Mouse (Mus musculus) left cerebral cortex, adult 2 months (tissue): Measurements from ENCODE around the gene Mlip. TPM values are rescaled to one million over a fixed set of nuclear protein-coding genes. Genes with fewer than 3 reads are reported as not detected.

ENCODE experiments used
- DNase-seq, 2 experiments: peaks; one replicate each; pipeline ENCODE4 v3.0.0; 2021 to 2022; ENCODE audit warnings: low spot score in 2 of 2, mixed read lengths in 1 of 2; ENCODE audit errors: extremely low spot score in 1 of 2
- H3K27ac ChIP-seq: fragments of 200-600 bp; 2 replicates; pipeline ENCODE4 v1.8.1; 2022
- H3K4me3 ChIP-seq: fragments of 200-600 bp; 2 replicates; pipeline ENCODE4 v1.8.1; 2022
- CTCF ChIP-seq: fragments of 200-600 bp; IDR thresholded peaks from 2 replicates; pipeline ENCODE4 v1.8.1; 2022; ENCODE audit warnings: antibody characterized with exemption, mild to moderate bottlenecking, moderate library complexity
- intact Hi-C: fragments of 180-260 bp; cut with DNase I; formaldehyde crosslinking; loops from one replicate; pipeline ENCODE4 v1.15.1; 2025
- total RNA-seq, 2 experiments: library from RNA; stranded (reverse); gene quantifications; 2 replicates each; pipeline ENCODE4 v1.2.3; 2021

Gene Mlip
- total RNA-seq, 2 experiments from 2014 or later, result 133 to 136 TPM

GRCm38 (mm10) chr9:77340159-77340862 lies 12.5 kb downstream of the Mlip start:
- intact Hi-C loops, result loop anchor here (1.0 to 5.0 kb wide), 2 partner anchors 63 to 88 kb away; no protein-coding TSS in a partner anchor
- peak in 1 of 2 experiments; percentile 15 for DNase-seq
- TF ChIP-seq CTCF, result no peak
- Histone ChIP-seq H3K27ac (peak overlapping the region; percentile 94), H3K4me3 (peak overlapping the region; percentile 42)

- peak in 1 of 2 experiments; percentile 12 for DNase-seq
- H3K27ac ChIP-seq, result peak overlapping the region; percentile 94
- H3K4me3 ChIP-seq, result peak overlapping the region; percentile 42
- intact Hi-C loops, result loop anchor here (1.0 to 5.0 kb wide), 2 partner anchors 62 to 87 kb away; no protein-coding TSS in a partner anchor
- no peak for TF ChIP-seq CTCF
These were observed 13.1 kb downstream of the Mlip start for GRCm38 (mm10) chr9:77339571-77340148.

GRCm38 (mm10) chr9:77335370-77335769 lies 17.4 kb downstream of the Mlip start:
- no peak overlapping the region for H3K27ac ChIP-seq
- intact Hi-C loops, result no loop called here
- DNase-seq, result no peak
- TF ChIP-seq CTCF, result no peak
- no peak overlapping the region for H3K4me3 ChIP-seq

GRCm38 (mm10) chr9:77318346-77318745 lies 34.4 kb downstream of the Mlip start:
- Histone ChIP-seq H3K27ac (no peak overlapping the region), H3K4me3 (no peak overlapping the region)
- no peak for TF ChIP-seq CTCF
- no peak for DNase-seq
- intact Hi-C loops, result no loop called here

GRCm38 (mm10) chr9:77310548-77310947 lies 42.2 kb downstream of the Mlip start:
- TF ChIP-seq CTCF, result no peak
- intact Hi-C loops, result no loop called here
- no peak overlapping the region for H3K27ac ChIP-seq
- no peak for DNase-seq
- H3K4me3 ChIP-seq, result no peak overlapping the region

- intact Hi-C loops, result loop anchor here (5.0 kb wide), 1 partner anchor 38 kb away; no protein-coding TSS in a partner anchor
- DNase-seq, result no peak
These were observed 47.4 kb downstream of the Mlip start for GRCm38 (mm10) chr9:77305417-77305816.

GRCm38 (mm10) chr9:77302340-77302739 lies 50.4 kb downstream of the Mlip start:
- no peak overlapping the region for H3K27ac ChIP-seq
- DNase-seq, result peak in 1 of 2 experiments; percentile 22
- TF ChIP-seq CTCF, result no peak
- H3K4me3 ChIP-seq, result no peak overlapping the region
- intact Hi-C loops, result loop anchor here (5.0 kb wide), 1 partner anchor 50 kb away; no protein-coding TSS in a partner anchor

More at GRCm38 (mm10) chr9:77305417-77305816, 47.4 kb downstream of the Mlip start:
- Histone ChIP-seq H3K27ac (peak overlapping the region; percentile 15), H3K4me3 (no peak overlapping the region)
- TF ChIP-seq CTCF, result no peak

- Histone ChIP-seq H3K4me3 (no peak overlapping the region), H3K27ac (no peak overlapping the region)
- intact Hi-C loops, result no loop called here
- no peak for TF ChIP-seq CTCF
- no peak for DNase-seq
These were observed 64.8 kb downstream of the Mlip start for GRCm38 (mm10) chr9:77287958-77288357.

GRCm38 (mm10) chr9:77279371-77279770 lies 73.4 kb downstream of the Mlip start:
- Histone ChIP-seq H3K4me3 (no peak overlapping the region), H3K27ac (peak overlapping the region; percentile 80)
- no peak for TF ChIP-seq CTCF
- no peak for DNase-seq
- intact Hi-C loops, result loop anchor here (5.0 kb wide), 1 partner anchor 63 kb away; no protein-coding TSS in a partner anchor

- Histone ChIP-seq H3K4me3 (no peak overlapping the region), H3K27ac (peak overlapping the region; percentile 80)
- TF ChIP-seq CTCF, result no peak
- intact Hi-C loops, result loop anchor here (5.0 kb wide), 1 partner anchor 64 kb away; no protein-coding TSS in a partner anchor
- DNase-seq, result no peak
These were observed 74.7 kb downstream of the Mlip start for GRCm38 (mm10) chr9:77278055-77278454.

GRCm38 (mm10) chr9:77277270-77277669 lies 75.5 kb downstream of the Mlip start:
- DNase-seq, result no peak
- no peak for TF ChIP-seq CTCF
- Histone ChIP-seq H3K27ac (peak overlapping the region; percentile 80), H3K4me3 (no peak overlapping the region)
- intact Hi-C loops, result loop anchor here (5.0 kb wide), 1 partner anchor 65 kb away; no protein-coding TSS in a partner anchor
